Mouse (Mus musculus): ENCODE data around the gene Nrg4.

DNA sequence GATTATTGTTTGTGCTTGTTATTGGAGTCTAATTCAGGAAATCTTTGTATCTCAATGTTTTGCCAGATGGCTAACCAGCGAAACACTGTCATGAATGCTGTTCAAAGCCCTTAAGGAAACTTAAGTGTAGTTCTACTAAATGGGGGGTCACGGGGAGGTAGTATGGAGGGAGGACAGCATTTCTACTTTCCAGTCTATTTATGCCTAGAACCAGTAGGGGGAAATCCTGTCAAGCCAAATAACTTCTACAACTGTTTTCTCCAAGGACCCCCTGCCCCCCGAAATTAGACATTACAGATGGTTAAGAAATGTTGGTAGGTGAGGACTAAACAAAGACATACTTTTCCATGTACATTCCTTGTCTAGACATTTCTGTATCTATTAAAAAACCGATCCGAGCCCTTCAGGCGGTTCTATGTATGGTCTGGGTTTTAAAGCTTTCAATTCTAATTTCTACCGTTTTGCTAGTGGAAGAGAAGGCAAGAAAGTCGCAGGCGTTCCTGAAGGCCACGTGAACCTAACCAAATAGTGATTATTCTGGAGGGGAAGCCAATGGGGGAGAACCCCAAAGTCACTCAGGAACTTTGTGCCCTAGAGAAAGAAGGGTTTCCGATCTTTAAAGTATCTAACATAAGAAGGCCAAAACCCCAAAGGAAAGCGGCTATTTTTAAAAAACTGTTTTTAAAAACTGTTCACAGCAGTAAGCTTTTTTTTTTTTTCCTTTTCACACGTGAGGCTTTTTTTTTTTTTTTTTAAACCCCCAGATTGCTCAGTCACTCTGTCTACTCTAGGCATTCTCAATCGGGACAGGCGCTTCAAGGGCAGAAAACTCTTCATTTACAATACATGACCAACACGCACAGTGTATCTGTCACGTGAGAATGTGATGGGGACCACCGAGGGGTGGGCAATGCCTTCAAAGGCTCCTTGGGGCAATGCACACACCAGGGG is 805 bp downstream of the Nrg4 start:
- no peak for TF ChIP-seq CTCF (IDR thresholded peaks at IDR 0.05; ENCODE audit: borderline replicate concordance, insufficient read depth, low read depth, low read length)
- TF ChIP-seq POLR2A (IDR thresholded peaks at IDR 0.05; ENCODE audit: borderline replicate concordance, insufficient read depth, low read length): no peak
